ENCODE assay signal across 8 mouse cellular contexts in the genomic region with DNA sequence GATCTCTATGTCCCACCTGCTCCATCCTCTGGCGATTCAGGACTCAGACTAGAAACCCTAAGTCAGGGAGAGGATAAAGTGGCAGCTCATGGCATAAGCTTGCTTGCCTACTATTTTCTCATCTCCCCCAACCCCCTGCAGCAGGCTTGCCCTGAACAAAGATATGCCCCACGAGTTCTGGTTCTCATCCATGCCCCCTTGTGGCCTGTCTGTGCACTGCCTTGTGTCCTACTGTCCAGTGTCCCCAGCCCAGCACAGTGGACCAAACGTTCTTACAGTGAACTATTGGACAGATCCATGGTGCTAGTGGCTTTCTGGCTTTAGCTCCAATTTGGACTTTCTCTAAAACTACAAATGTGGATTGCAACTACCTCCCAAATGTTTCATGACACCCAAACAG. TPM values are rescaled to one million over a fixed set of nuclear protein-coding genes. Genes with fewer than 3 reads are reported as not detected.
A peak's percentile ranks its signal among the peaks of the same experiment; 100 is the strongest.
DNase-seq lines count a peak whose midpoint lies in the region; ATAC-seq and TF ChIP-seq lines count a peak whose summit lies in the region.

No protein-coding gene starts in this region.

- WGBS in liver, adult 2 months = 39% methylated on average over 3 of the region's 3 CpGs
- 44% methylated on average over 3 of the region's 3 CpGs for WGBS in liver, embryonic 11.5 days
- 43% methylated on average over 3 of the region's 3 CpGs for WGBS in bone marrow, adult 2 months
- WGBS in stomach, postnatal 0 days = 47% methylated on average over 3 of the region's 3 CpGs
- 66% methylated on average over 3 of the region's 3 CpGs for WGBS in forebrain, embryonic 10.5 days

- no peaks in the 10 kb centered on the region for H3K27me3 ChIP-seq in liver, adult 2 months (ENCODE audit: control insufficient read depth, insufficient read depth, low read length)
- no peaks in the 10 kb centered on the region for H3K27me3 ChIP-seq in liver, embryonic 11.5 days (replicated peaks; ENCODE audit: control insufficient read depth, insufficient read depth, low read length)
- no peaks in the 10 kb centered on the region for H3K27me3 ChIP-seq in stomach, postnatal 0 days (ENCODE audit: control insufficient read depth, insufficient read depth, low read length)
- H3K27me3 ChIP-seq in forebrain, embryonic 10.5 days (ENCODE audit: poor library complexity, severe bottlenecking) = no peaks in the 10 kb centered on the region

- H3K9ac ChIP-seq in liver, adult 2 months (ENCODE audit: low read depth, low read length) = no peak overlapping the region
- no peak overlapping the region for H3K9ac ChIP-seq in liver, embryonic 11.5 days (ENCODE audit: low read depth, low read length)
- H3K9ac ChIP-seq in stomach, postnatal 0 days (ENCODE audit: low read length) = no peak overlapping the region

- H3K27ac ChIP-seq in liver, adult 2 months (replicated peaks; ENCODE audit: insufficient read depth, low read depth, low read length) = no peak overlapping the region
- no peak overlapping the region for H3K27ac ChIP-seq in liver, embryonic 11.5 days (ENCODE audit: low read depth, low read length)
- no peak overlapping the region for H3K27ac ChIP-seq in bone marrow, adult 2 months (ENCODE audit: control insufficient read depth, insufficient read depth, low read depth, low read length, poor library complexity)
- no peak overlapping the region for H3K27ac ChIP-seq in stomach, postnatal 0 days (replicated peaks)
- no peak overlapping the region for H3K27ac ChIP-seq in forebrain, embryonic 10.5 days

- no peak for TF ChIP-seq EP300 in stomach, postnatal 0 days (optimal IDR thresholded peaks at IDR 0.05)

- no peak overlapping the region for H3K4me2 ChIP-seq in liver, embryonic 11.5 days
- no peak overlapping the region for H3K4me2 ChIP-seq in stomach, postnatal 0 days (replicated peaks; ENCODE audit: low read depth)

- intact Hi-C loops in heart, postnatal 36 days (cut with DNase I) = loop anchor here (1.0 kb wide), 2 partner anchors 81 to 148 kb away; no protein-coding TSS in a partner anchor

- peak; percentile 90 for TF ChIP-seq CTCF in liver, adult 2 months (IDR thresholded peaks at IDR 0.05; ENCODE audit: low read depth, low read length)
- TF ChIP-seq CTCF in bone marrow, adult 2 months (IDR thresholded peaks at IDR 0.05; ENCODE audit: control insufficient read depth, insufficient read depth, low read length) = peak; percentile 55
- TF ChIP-seq CTCF in stomach, postnatal 0 days (IDR thresholded peaks at IDR 0.05; ENCODE audit: low read depth) = peak; percentile 70

- no peak for TF ChIP-seq POLR2A in liver, adult 2 months (IDR thresholded peaks at IDR 0.05; ENCODE audit: extremely low read depth, insufficient read depth, low read length)
- TF ChIP-seq POLR2A in bone marrow, adult 2 months (IDR thresholded peaks at IDR 0.05; ENCODE audit: borderline replicate concordance, control insufficient read depth, low read depth, low read length) = no peak

- DNase-seq in adrenal gland, adult 18-20 months (ENCODE audit: low spot score in 2 of 2) = peak; percentile 28 to 51
- no peak for DNase-seq in adrenal gland, postnatal 4 days (ENCODE audit: low spot score in 2 of 2)
- peak; percentile 33 for DNase-seq in liver, adult 2 months (ENCODE audit: extremely low read depth, low read depth, low spot score)
- no peak for DNase-seq in liver, embryonic 11.5 days (ENCODE audit: low spot score)
- peak; percentile 50 to 58 for DNase-seq in heart, postnatal 36 days
- peak; percentile 26 for DNase-seq in stomach, postnatal 0 days (ENCODE audit: low spot score)
- DNase-seq in forebrain, embryonic 10.5 days (ENCODE audit: extremely low spot score, low spot score) = no peak

- no peaks in the 10 kb centered on the region for H3K9me3 ChIP-seq in liver, embryonic 11.5 days (ENCODE audit: control insufficient read depth, low read length)
- H3K9me3 ChIP-seq in stomach, postnatal 0 days (ENCODE audit: control insufficient read depth, low read length) = no peaks in the 10 kb centered on the region
- H3K9me3 ChIP-seq in forebrain, embryonic 10.5 days = 0 out of 2 replicates have a peak, but pooled peaks cover 3% of the 10 kb centered on the region

- ATAC-seq in liver, embryonic 11.5 days (replicated peaks; ENCODE audit: low FRiP score) = no peak
- ATAC-seq in stomach, postnatal 0 days (ENCODE audit: low FRiP score, low TSS enrichment) = no peak

- H3K4me3 ChIP-seq in liver, adult 2 months (ENCODE audit: insufficient read depth, low read depth, low read length) = no peak overlapping the region
- no peak overlapping the region for H3K4me3 ChIP-seq in liver, embryonic 11.5 days (ENCODE audit: low read depth, low read length)
- no peak overlapping the region for H3K4me3 ChIP-seq in bone marrow, adult 2 months (replicated peaks; ENCODE audit: control insufficient read depth, low read depth, low read length)
- no peak overlapping the region for H3K4me3 ChIP-seq in stomach, postnatal 0 days (ENCODE audit: low read depth, low read length)
- H3K4me3 ChIP-seq in forebrain, embryonic 10.5 days = no peak overlapping the region

- no peaks in the 10 kb centered on the region for H3K79me2 ChIP-seq in liver, adult 2 months (ENCODE audit: control insufficient read depth, insufficient read depth, low read length)

- H3K4me1 ChIP-seq in liver, adult 2 months (ENCODE audit: control insufficient read depth, insufficient read depth, low read length) = no peaks in the 10 kb centered on the region
- no peaks in the 10 kb centered on the region for H3K4me1 ChIP-seq in liver, embryonic 11.5 days (replicated peaks; ENCODE audit: control insufficient read depth, insufficient read depth, low read length)
- H3K4me1 ChIP-seq in bone marrow, adult 2 months (ENCODE audit: control insufficient read depth, insufficient read depth, low read length) = no peaks in the 10 kb centered on the region
- no peaks in the 10 kb centered on the region for H3K4me1 ChIP-seq in stomach, postnatal 0 days (replicated peaks; ENCODE audit: control insufficient read depth, insufficient read depth)
- peaks cover 40% of the 10 kb centered on the region for H3K4me1 ChIP-seq in forebrain, embryonic 10.5 days

- no peaks in the 10 kb centered on the region for H3K36me3 ChIP-seq in liver, adult 2 months (ENCODE audit: control insufficient read depth, insufficient read depth, low read length)
- no peaks in the 10 kb centered on the region for H3K36me3 ChIP-seq in liver, embryonic 11.5 days (ENCODE audit: control insufficient read depth, insufficient read depth, low read length)
- H3K36me3 ChIP-seq in stomach, postnatal 0 days (ENCODE audit: control insufficient read depth, insufficient read depth, low read length) = no peaks in the 10 kb centered on the region
- H3K36me3 ChIP-seq in forebrain, embryonic 10.5 days (replicated peaks) = peaks cover 10% of the 10 kb centered on the region; the same call in 1 of the 2 replicates

RNA-seq across cellular contexts. Expression of a gene that starts 50.7 kb away (rescaled TPM):
- total RNA-seq in adrenal gland, adult 18-20 months (2021) = 1 to 10 TPM; 2.6 to 8.6 TPM
- 1 to 10 TPM; 1.8 to 2.3 TPM for total RNA-seq in adrenal gland, postnatal 4 days (2021)
- total RNA-seq in liver, adult 2 months (2014; rRNA removed) = 1.0 and 1.3 TPM in 2 replicates
- 0.16 and 0.27 TPM in 2 replicates for polyA plus RNA-seq in liver, adult 2 months (2012; rRNA removed)
- 14.0 and 15.1 TPM in 2 replicates for polyA plus RNA-seq in liver, embryonic 11.5 days (2014; fragmentation: Nextera tagmentation; extraction: Ambion mirVana)
- polyA plus RNA-seq in bone marrow, adult 2 months (2011; ENCODE audit: insufficient read depth, insufficient read length, low replicate concordance, missing spikeins) = 1.6 TPM in 1 of 2 replicates, not detected in the other
- 10 to 100 TPM; 30.9 to 38.1 TPM for total RNA-seq in heart, postnatal 36 days (2021)
- polyA plus RNA-seq in stomach, postnatal 0 days (2015; fragmentation: Nextera tagmentation; extraction: Ambion mirVana) = 0.18 and 0.21 TPM in 2 replicates
- 3.9 and 4.7 TPM in 2 replicates for polyA plus RNA-seq in forebrain, embryonic 10.5 days (2016; fragmentation: Nextera tagmentation; extraction: Ambion mirVana)

Comparison
In these comparisons a context has a peak if more than half of its experiments do, and no peak if none do; other contexts are left out.
1. DNase-seq: peak in adrenal gland, adult 18-20 months (2 of 2), liver, adult 2 months (single experiment), heart, postnatal 36 days (2 of 2) and stomach, postnatal 0 days (single experiment); none in adrenal gland, postnatal 4 days (0 of 2), liver, embryonic 11.5 days (single experiment) and forebrain, embryonic 10.5 days (single experiment).
2. Peak in every context shown above with its lines, with median percentiles within 50 percentile points of each other: CTCF ChIP-seq.